Comparison of ENCODE assay signal across 6 mouse cellular contexts in genomic region chr4:44993179-44993578, GRCm38 (mm10). TPM values are rescaled to one million over a fixed set of nuclear protein-coding genes. Genes with fewer than 3 reads are reported as not detected.
DNase-seq lines count a peak whose midpoint lies in the region; ATAC-seq and TF ChIP-seq lines count a peak whose summit lies in the region.
"Not testable (repeated sequence)": the region's sequence is repeated elsewhere in the genome, so short reads cannot be mapped to it uniquely, and the experiment has no call there.

No protein-coding gene starts in this region.

- H3K36me3 ChIP-seq in kidney, embryonic 15.5 days = peaks cover 60% of the 10 kb centered on the region
- H3K36me3 ChIP-seq in liver, embryonic 13.5 days = peaks cover 60% of the 10 kb centered on the region
- H3K36me3 ChIP-seq in lung, embryonic 16.5 days (ENCODE audit: control insufficient read depth, insufficient read depth, low read length) = peaks cover 21% of the 10 kb centered on the region

- H3K27me3 ChIP-seq in kidney, embryonic 15.5 days; liver, embryonic 13.5 days; lung, embryonic 16.5 days (ENCODE audit: control insufficient read depth, insufficient read depth, low read depth, low read length): not testable (repeated sequence)

- not testable (repeated sequence) for H3K9ac ChIP-seq in kidney, embryonic 15.5 days; liver, embryonic 13.5 days; lung, embryonic 16.5 days (ENCODE audit: low read length)

- WGBS in kidney, embryonic 15.5 days = 52% methylated on average over 14 of the region's 14 CpGs
- WGBS in liver, embryonic 13.5 days (ENCODE audit: insufficient replicate concordance) = 79% methylated on average over 14 of the region's 14 CpGs
- 72% methylated on average over 14 of the region's 14 CpGs for WGBS in lung, embryonic 16.5 days

- H3K27ac ChIP-seq in gastrocnemius, adult 2 months = peak overlapping the region; percentile 24; the same call in 1 of the 2 replicates
- not testable (repeated sequence) for H3K27ac ChIP-seq in kidney, embryonic 15.5 days; lung, embryonic 16.5 days (ENCODE audit: low read length)
- H3K27ac ChIP-seq in liver, embryonic 13.5 days = peak overlapping the region; percentile 89

- intact Hi-C loops in gastrocnemius, adult 2 months (cut with DNase I) = not testable (repeated sequence)

- H3K9me3 ChIP-seq in kidney, embryonic 15.5 days (replicated peaks); liver, embryonic 13.5 days (replicated peaks); lung, embryonic 16.5 days (ENCODE audit: control insufficient read depth, low read length): not testable (repeated sequence)

- H3K4me3 ChIP-seq in gastrocnemius, adult 2 months; kidney, embryonic 15.5 days (replicated peaks); liver, embryonic 13.5 days (replicated peaks); lung, embryonic 16.5 days (ENCODE audit: low read length): not testable (repeated sequence)

- ATAC-seq in kidney, embryonic 15.5 days (replicated peaks; ENCODE audit: low FRiP score) = peak; percentile 41; the same call in 1 of the 2 replicates
- ATAC-seq in liver, embryonic 13.5 days (ENCODE audit: low read depth) = not testable (repeated sequence)
- peak; percentile 28; the same call in 1 of the 2 replicates for ATAC-seq in lung, embryonic 16.5 days (ENCODE audit: low read depth)

- not testable (repeated sequence) for H3K4me1 ChIP-seq in kidney, embryonic 15.5 days; lung, embryonic 16.5 days (replicated peaks; ENCODE audit: control insufficient read depth, insufficient read depth, low read length)
- H3K4me1 ChIP-seq in liver, embryonic 13.5 days (replicated peaks) = peaks cover 48% of the 10 kb centered on the region

- not testable (repeated sequence) for H3K4me2 ChIP-seq in kidney, embryonic 15.5 days; liver, embryonic 13.5 days; lung, embryonic 16.5 days (ENCODE audit: low read depth, low read length)

- not testable (repeated sequence) for TF ChIP-seq CTCF in gastrocnemius, adult 2 months (IDR thresholded peaks at IDR 0.05)

- DNase-seq in adrenal gland, adult (ENCODE audit: inconsistent age in 2 of 2, low spot score in 1 of 2) = peak; percentile 11 to 46
- peak; percentile 42 for DNase-seq in gastrocnemius, adult 2 months
- DNase-seq in kidney, postnatal 10 days = peak; percentile 4
- not testable (repeated sequence) for DNase-seq in liver, embryonic 13.5 days

RNA-seq across cellular contexts. Expression of gene Grhpr, which starts 12.0 kb away (rescaled TPM):
- 10 to 100 TPM; 23.9 to 24.7 TPM for total RNA-seq in gastrocnemius, adult 2 months (2021)
- 86.7 and 97.2 TPM in 2 replicates for polyA plus RNA-seq in kidney, embryonic 15.5 days (2015; fragmentation: Nextera tagmentation; extraction: Ambion mirVana)
- polyA plus RNA-seq in liver, embryonic 13.5 days (2015; fragmentation: Nextera tagmentation; extraction: Ambion mirVana) = 92.2 and 95.0 TPM in 2 replicates
- polyA plus RNA-seq in lung, embryonic 16.5 days (2015; fragmentation: Nextera tagmentation; extraction: Ambion mirVana) = 57.5 and 57.6 TPM in 2 replicates

RNA-seq across cellular contexts. Expression of gene Zbtb5, which starts 19.0 kb away (rescaled TPM):
- 1 to 10 TPM; 2.3 to 3.0 TPM for total RNA-seq in gastrocnemius, adult 2 months (2021)
- 23.0 and 24.1 TPM in 2 replicates for polyA plus RNA-seq in kidney, embryonic 15.5 days (2015; fragmentation: Nextera tagmentation; extraction: Ambion mirVana)
- polyA plus RNA-seq in liver, embryonic 13.5 days (2015; fragmentation: Nextera tagmentation; extraction: Ambion mirVana) = 5.2 and 6.6 TPM in 2 replicates
- polyA plus RNA-seq in lung, embryonic 16.5 days (2015; fragmentation: Nextera tagmentation; extraction: Ambion mirVana) = 19.2 and 19.5 TPM in 2 replicates

RNA-seq across cellular contexts. Expression of gene Polr1e, which starts 25.2 kb away (rescaled TPM):
- 1 to 10 TPM; 3.8 to 4.0 TPM for total RNA-seq in gastrocnemius, adult 2 months (2021)
- 40.9 and 48.4 TPM in 2 replicates for polyA plus RNA-seq in kidney, embryonic 15.5 days (2015; fragmentation: Nextera tagmentation; extraction: Ambion mirVana)
- polyA plus RNA-seq in liver, embryonic 13.5 days (2015; fragmentation: Nextera tagmentation; extraction: Ambion mirVana) = 30.3 and 36.7 TPM in 2 replicates
- polyA plus RNA-seq in lung, embryonic 16.5 days (2015; fragmentation: Nextera tagmentation; extraction: Ambion mirVana) = 29.8 and 31.5 TPM in 2 replicates
